Mouse (Mus musculus) spleen, adult 2 months (tissue): ENCODE data around the gene Igf2bp3. TPM values are rescaled to one million over a fixed set of nuclear protein-coding genes. Genes with fewer than 3 reads are reported as not detected.
A peak's percentile ranks its signal among the peaks of the same experiment; 100 is the strongest.

Source experiments
- DNase-seq, 2 experiments: peaks; one replicate each; pipeline versions ENCODE4 v3.0.0 to v3.0.0-alpha.2; 2012 to 2021; ENCODE audit warnings: low spot score in 2 of 2, low read depth in 1 of 2
- H3K27ac ChIP-seq: fragments of 200-500 bp; 2 replicates; pipeline ENCODE4 v1.5.1; 2012; ENCODE audit warnings: low read length, inconsistent platforms; ENCODE audit not compliant: insufficient read depth
- H3K27me3 ChIP-seq: fragments of 200-500 bp; 2 replicates; pipeline ENCODE4 v1.6.1; 2012; ENCODE audit warnings: mild to moderate bottlenecking, moderate library complexity, low read length, inconsistent platforms; ENCODE audit not compliant: control insufficient read depth, insufficient read depth
- H3K36me3 ChIP-seq: fragments of 200-500 bp; 2 replicates; pipeline ENCODE4 v1.6.1; 2012; ENCODE audit warnings: mild to moderate bottlenecking, low read length, inconsistent platforms; ENCODE audit not compliant: control insufficient read depth, insufficient read depth
- H3K4me1 ChIP-seq: fragments of 200-500 bp; 2 replicates; pipeline ENCODE4 v1.6.1; 2011; ENCODE audit warnings: inconsistent platforms; ENCODE audit not compliant: control insufficient read depth, insufficient read depth, insufficient read length
- H3K4me3 ChIP-seq: fragments of 200-500 bp; 2 replicates; pipeline ENCODE4 v1.5.1; 2011; ENCODE audit warnings: mild to moderate bottlenecking, inconsistent platforms; ENCODE audit not compliant: insufficient read depth, insufficient read length; ENCODE audit errors: extremely low read depth
- CTCF ChIP-seq: fragments of 200-500 bp; IDR thresholded peaks from 2 replicates; pipeline ENCODE4 v1.5.1; 2011; ENCODE audit warnings: mild to moderate bottlenecking, inconsistent platforms; ENCODE audit not compliant: insufficient read depth, insufficient read length, insufficient replicate concordance; ENCODE audit errors: extremely low read depth
- POLR2A ChIP-seq: fragments of 200-500 bp; IDR thresholded peaks from 2 replicates; pipeline ENCODE4 v1.6.1; 2011; ENCODE audit warnings: low read depth, low read length, inconsistent platforms
- WGBS: fragments of 180-500 bp; shearing (Covaris S2); methylation state at CpG from one replicate; pipeline ENCODE4 v1.1.7; 2018; 5-methylcytosine and 5-hydroxymethylcytosine counted together
- polyA plus RNA-seq: library from polyadenylated mRNA; depleted of rRNA; stranded (reverse); fragments of >200 nt; gene quantifications from 2 replicates; pipeline ENCODE4 v1.2.3, GENCODE M21; 2012

The Igf2bp3 gene
- polyA plus RNA-seq, 1 experiment = 0.08 TPM

DNA sequence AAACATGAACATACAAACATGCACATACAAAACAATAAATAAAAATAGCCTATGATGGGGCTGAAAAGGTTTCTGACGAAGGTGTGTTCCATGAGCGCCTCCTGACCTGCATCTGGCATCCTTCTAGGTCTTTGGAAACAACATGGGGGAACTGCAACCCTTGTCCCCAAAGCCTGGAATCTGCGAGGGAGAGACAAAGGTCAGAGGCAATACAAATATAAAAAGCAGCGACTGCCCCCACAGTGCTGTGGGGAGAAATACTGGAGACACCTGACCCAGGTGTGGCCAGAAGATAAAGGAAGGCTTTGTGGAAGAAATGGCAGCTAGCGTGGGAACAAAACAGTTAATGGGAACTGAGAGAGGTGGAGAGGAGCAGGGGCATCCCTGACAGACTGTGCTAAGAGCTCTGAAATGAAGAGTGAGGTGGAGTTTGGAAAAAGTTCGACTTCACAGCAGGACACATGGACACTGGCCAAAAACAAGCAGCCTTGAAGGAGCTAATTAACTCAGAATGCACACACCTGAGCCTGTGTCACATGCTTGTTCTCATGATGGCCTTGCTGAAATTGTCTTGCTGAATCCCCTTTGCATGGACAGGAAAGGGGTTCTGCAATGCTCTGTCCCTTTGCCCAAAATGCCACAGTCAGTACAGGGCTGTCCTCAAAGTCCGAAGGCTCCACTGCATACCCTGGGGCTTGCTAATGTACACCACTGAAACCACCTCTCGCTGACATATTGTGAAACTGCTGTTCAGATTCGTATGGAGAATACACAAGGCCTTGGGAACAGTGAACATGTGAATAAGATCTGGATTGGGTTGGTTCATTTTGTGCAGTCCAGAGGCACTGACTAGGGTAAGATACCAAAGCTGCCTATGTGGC, 64.2 kb downstream of the Igf2bp3 start:
- H3K36me3 ChIP-seq = no peaks in the 10 kb centered on the region
- H3K4me1 ChIP-seq = no peaks in the 10 kb centered on the region
- DNase-seq = no peak
- no peaks in the 10 kb centered on the region for H3K27me3 ChIP-seq
- H3K27ac ChIP-seq = no peak overlapping the region
- no peak overlapping the region for H3K4me3 ChIP-seq
- no peak for TF ChIP-seq POLR2A
- no peak for TF ChIP-seq CTCF
- WGBS = 82% methylated on average over 9 of the region's 9 CpGs

- H3K27me3 ChIP-seq = no peaks in the 10 kb centered on the region
- H3K36me3 ChIP-seq = no peaks in the 10 kb centered on the region
- no peak overlapping the region for H3K27ac ChIP-seq
- no peak for TF ChIP-seq POLR2A
- TF ChIP-seq CTCF = no peak
- no peaks in the 10 kb centered on the region for H3K4me1 ChIP-seq
- 93% methylated on average over 5 of the region's 5 CpGs for WGBS
- no peak for DNase-seq
- H3K4me3 ChIP-seq = no peak overlapping the region
Measured at GRCm38 (mm10) chr6:49149202-49149930, 65.4 kb downstream of the Igf2bp3 start.

GRCm38 (mm10) chr6:49148781-49149180, 66.0 kb downstream of the Igf2bp3 start:
- DNase-seq = no peak
- Histone ChIP-seq H3K4me3 (no peak overlapping the region), H3K27ac (no peak overlapping the region), H3K36me3 (no peaks in the 10 kb centered on the region), H3K4me1 (no peaks in the 10 kb centered on the region), H3K27me3 (no peaks in the 10 kb centered on the region)
- TF ChIP-seq POLR2A = no peak
- no peak for TF ChIP-seq CTCF
- 85% methylated on average over 4 of the region's 4 CpGs for WGBS

DNA sequence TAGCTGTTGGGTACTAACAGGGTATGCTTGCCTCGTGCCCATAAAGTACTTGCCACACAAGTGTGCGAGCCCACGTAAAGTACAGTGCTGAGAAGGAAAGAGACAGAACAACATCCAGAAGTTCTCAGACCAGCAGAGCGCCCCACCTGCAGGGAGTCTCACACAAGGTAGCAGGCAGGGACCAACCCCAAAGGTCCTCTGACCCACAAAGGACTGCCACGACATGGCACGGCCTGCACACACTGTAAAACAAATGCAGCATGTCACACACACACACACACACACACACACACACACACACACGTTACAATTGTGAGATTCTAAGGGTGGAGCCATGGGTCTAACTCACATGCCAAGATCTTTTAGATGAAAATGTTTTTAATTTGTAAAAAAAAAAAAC, 66.4 kb downstream of the Igf2bp3 start:
- no peak for DNase-seq
- Histone ChIP-seq H3K36me3 (no peaks in the 10 kb centered on the region), H3K4me3 (no peak overlapping the region), H3K4me1 (no peaks in the 10 kb centered on the region), H3K27ac (no peak overlapping the region), H3K27me3 (no peaks in the 10 kb centered on the region)
- WGBS = 92% methylated on average over 7 of the region's 7 CpGs
- TF ChIP-seq POLR2A (no peak), CTCF (no peak)

DNA sequence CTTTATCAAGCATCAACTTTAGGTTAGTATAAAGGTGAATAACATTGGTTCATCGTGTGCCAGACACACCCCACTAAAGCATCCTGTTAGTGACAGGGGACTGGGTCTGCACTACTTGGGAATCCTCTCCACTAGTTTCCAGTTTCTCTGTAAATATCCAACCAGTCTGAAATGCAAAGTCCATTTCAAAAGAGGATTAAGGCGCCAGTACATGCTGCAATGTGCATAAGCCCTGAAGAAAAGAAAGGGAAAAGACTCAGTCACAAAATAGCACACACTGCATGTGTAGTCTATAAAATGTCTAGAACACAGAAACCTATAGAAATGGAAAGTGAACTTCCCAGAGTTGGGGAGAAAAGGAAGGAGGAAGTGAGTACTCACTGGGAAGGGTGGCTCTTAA, 68.3 kb downstream of the Igf2bp3 start:
- WGBS = 85% methylated on average over 2 of the region's 2 CpGs
- H3K4me1 ChIP-seq = no peaks in the 10 kb centered on the region
- H3K27me3 ChIP-seq = no peaks in the 10 kb centered on the region
- TF ChIP-seq CTCF (no peak), POLR2A (no peak)
- DNase-seq = no peak
- no peak overlapping the region for H3K4me3 ChIP-seq
- H3K27ac ChIP-seq = no peak overlapping the region
- no peaks in the 10 kb centered on the region for H3K36me3 ChIP-seq

GRCm38 (mm10) chr6:49142428-49142827, 72.3 kb downstream of the Igf2bp3 start:
- Histone ChIP-seq H3K4me3 (no peak overlapping the region), H3K27me3 (no peaks in the 10 kb centered on the region), H3K36me3 (no peaks in the 10 kb centered on the region), H3K27ac (no peak overlapping the region), H3K4me1 (no peaks in the 10 kb centered on the region)
- TF ChIP-seq POLR2A (no peak), CTCF (peak; percentile 7; the same call in 1 of the 2 replicates)
- DNase-seq = no peak
- 95% methylated on average over 9 of the region's 9 CpGs for WGBS
